In genomic region chr11:25994128-25994527, GRCm38 (mm10) we compare ENCODE assay signal across 28 mouse cellular contexts.
DNase-seq lines count a peak whose midpoint lies in the region; ATAC-seq and TF ChIP-seq lines count a peak whose summit lies in the region.
"Had no signal": no experiment of that assay in that cellular context is flagged by ENCODE, and none has a peak within 500 bp of the region (broad histone marks: within the 10 kb centered on the region; RNA-seq: fewer than 3 reads in every experiment).

No protein-coding gene starts in this region.

- H3K4me3 ChIP-seq in ES-Bruce4 (ENCODE audit: low read depth, low read length) (no peak overlapping the region), ES-E14 (ENCODE audit: insufficient read depth in 1 of 2, low read depth in 1 of 2, low read length in 2 of 2, poor library complexity in 1 of 2, severe bottlenecking in 1 of 2) (no peak overlapping the region)
- no peak overlapping the region for H3K4me3 ChIP-seq in limb, embryonic 10.5 days
- H3K4me3 ChIP-seq: embryonic facial prominence, embryonic 13.5 days; embryonic facial prominence, embryonic 15.5 days; erythroblast, embryonic 14.5 days; forebrain, embryonic 10.5 days; forebrain, embryonic 12.5 days had no signal

- H3K27ac ChIP-seq in ES-Bruce4 (ENCODE audit: insufficient read depth, low read length) (no peak overlapping the region), ES-E14 (ENCODE audit: insufficient read depth, low read depth, low read length, poor library complexity, severe bottlenecking) (no peak overlapping the region)
- no peak overlapping the region for H3K27ac ChIP-seq in limb, embryonic 10.5 days
- H3K27ac ChIP-seq: embryonic facial prominence, embryonic 13.5 days; embryonic facial prominence, embryonic 15.5 days; forebrain, embryonic 10.5 days; forebrain, embryonic 12.5 days had no signal

- TF ChIP-seq CTCF in ES-Bruce4 (IDR thresholded peaks at IDR 0.05; ENCODE audit: low read depth, low read length), result no peak

- H3K27me3 ChIP-seq in ES-Bruce4 (ENCODE audit: control insufficient read depth, insufficient read depth, low read length, poor library complexity, severe bottlenecking), result no peaks in the 10 kb centered on the region
- H3K27me3 ChIP-seq in limb, embryonic 10.5 days (ENCODE audit: low read depth, poor library complexity, severe bottlenecking), result no peaks in the 10 kb centered on the region
- H3K27me3 ChIP-seq: CH12.LX; embryonic facial prominence, embryonic 13.5 days; embryonic facial prominence, embryonic 15.5 days; forebrain, embryonic 12.5 days had no signal

- H3K4me1 ChIP-seq in ES-Bruce4 (ENCODE audit: control insufficient read depth, insufficient read depth, low read length) (peaks cover 2% of the 10 kb centered on the region), ES-E14 (ENCODE audit: control insufficient read depth in 2 of 2, insufficient read depth in 2 of 2, low read length in 2 of 2, poor library complexity in 1 of 2) (peaks cover 8 to 12% of the 10 kb centered on the region in 2 experiments)
- H3K4me1 ChIP-seq in limb, embryonic 10.5 days, result no peaks in the 10 kb centered on the region
- H3K4me1 ChIP-seq: embryonic facial prominence, embryonic 13.5 days; embryonic facial prominence, embryonic 15.5 days had no signal

- peak; percentile 78 for TF ChIP-seq EP300 in ES-Bruce4 (IDR thresholded peaks at IDR 0.05; ENCODE audit: insufficient read depth, low read depth, low read length)

- 23% methylated on average over 2 of the region's 2 CpGs for WGBS in limb, embryonic 10.5 days

- DNase-seq in frontal cortex, postnatal 25 days (ENCODE audit: low spot score in 2 of 2), result no peak
- DNase-seq in ES-E14 (ENCODE audit: low read depth, low spot score) (peak; percentile 65), WW6 (ENCODE audit: low read depth, low spot score) (peak; percentile 59)
- DNase-seq in limb, embryonic 10.5 days (ENCODE audit: low spot score), result no peak
- DNase-seq in cerebellum, adult 9-11 months, result no peak
- no peak for DNase-seq in kidney, adult 11 months
- DNase-seq: adrenal gland, adult 8-10 months; adrenal gland, postnatal 14 days; adrenal gland, postnatal 36 days; B cell, adult 2 months; cerebellum, adult 11-12 months; cerebellum, adult 2 months; cerebellum, adult 9-10 months; cerebellum, postnatal 14 days; cerebellum, postnatal 36 days; embryo, embryonic 11 days had no signal

- H3K9me3 ChIP-seq in ES-Bruce4 (replicated peaks; ENCODE audit: control insufficient read depth, insufficient read depth, low read length, poor library complexity, severe bottlenecking), result no peaks in the 10 kb centered on the region
- no peaks in the 10 kb centered on the region for H3K9me3 ChIP-seq in ES-E14 (ENCODE audit: control insufficient read depth, insufficient read depth, low read depth, low read length)
- H3K9me3 ChIP-seq in limb, embryonic 10.5 days (replicated peaks), result no peaks in the 10 kb centered on the region
- H3K9me3 ChIP-seq: embryonic facial prominence, embryonic 13.5 days; embryonic facial prominence, embryonic 15.5 days; forebrain, embryonic 10.5 days; forebrain, embryonic 12.5 days had no signal

- ATAC-seq in frontal cortex, adult (ENCODE audit: low TSS enrichment), result 0 out of 2 replicates have a peak, but pooled peaks have one; percentile 5
- ATAC-seq: activated CD4-positive, CD25-positive, alpha-beta regulatory T cell, adult 4 months; CD4-positive, CD25-positive, alpha-beta regulatory T cell, adult 4 months; forebrain, embryonic 14.5 days; forebrain, embryonic 16.5 days had no signal

- no peak overlapping the region for H3K9ac ChIP-seq in ES-Bruce4 (ENCODE audit: low read depth, poor library complexity, severe bottlenecking)
- no peak overlapping the region for H3K9ac ChIP-seq in ES-E14 (ENCODE audit: insufficient read depth, low read depth, low read length, poor library complexity, severe bottlenecking)
- H3K9ac ChIP-seq: embryonic facial prominence, embryonic 13.5 days; embryonic facial prominence, embryonic 15.5 days; forebrain, embryonic 12.5 days had no signal

- in situ Hi-C loops in ES-E14 (cut with MboI; ENCODE audit: low sequenced_read_pairs in 2 of 2, unreplicated experiment in 2 of 2), result no loop called here

- TF ChIP-seq POLR2A in ES-Bruce4 (IDR thresholded peaks at IDR 0.05; ENCODE audit: insufficient read depth, low read length), result no peak

- no peaks in the 10 kb centered on the region for H3K36me3 ChIP-seq in ES-Bruce4 (ENCODE audit: control insufficient read depth, insufficient read depth, low read length, poor library complexity, severe bottlenecking)
- no peaks in the 10 kb centered on the region for H3K36me3 ChIP-seq in ES-E14 (ENCODE audit: control insufficient read depth, insufficient read depth, low read length, poor library complexity, severe bottlenecking)
- no peaks in the 10 kb centered on the region for H3K36me3 ChIP-seq in limb, embryonic 10.5 days
- H3K36me3 ChIP-seq: embryonic facial prominence, embryonic 13.5 days; embryonic facial prominence, embryonic 15.5 days; forebrain, embryonic 10.5 days; forebrain, embryonic 12.5 days had no signal

TF ChIP-seq in ES-E14, 5 proteins besides CTCF, POLR2A, EP300 and RAD21:
- TF ChIP-seq ZNF384 (IDR thresholded peaks at IDR 0.05; ENCODE audit: low read depth, low read length) (no peak), CHD2 (IDR thresholded peaks at IDR 0.05; ENCODE audit: low read depth, low read length) (no peak)

Comparison
In these comparisons a context has a peak if more than half of its experiments do, and no peak if none do; other contexts are left out.
1. DNase-seq: peak in ES-E14 (single experiment) and WW6 (single experiment); none in frontal cortex, postnatal 25 days (0 of 2), limb, embryonic 10.5 days (single experiment), cerebellum, adult 9-11 months (single experiment) and kidney, adult 11 months (single experiment).